Mouse (Mus musculus): ENCODE measurements at regions not wholly inside any gene's neighbourhood (a gene's known extent, or its start where the extent isn't known, plus 50 kb on each side); places are given as distances from the start of the nearest gene placed in this dataset.

DNA sequence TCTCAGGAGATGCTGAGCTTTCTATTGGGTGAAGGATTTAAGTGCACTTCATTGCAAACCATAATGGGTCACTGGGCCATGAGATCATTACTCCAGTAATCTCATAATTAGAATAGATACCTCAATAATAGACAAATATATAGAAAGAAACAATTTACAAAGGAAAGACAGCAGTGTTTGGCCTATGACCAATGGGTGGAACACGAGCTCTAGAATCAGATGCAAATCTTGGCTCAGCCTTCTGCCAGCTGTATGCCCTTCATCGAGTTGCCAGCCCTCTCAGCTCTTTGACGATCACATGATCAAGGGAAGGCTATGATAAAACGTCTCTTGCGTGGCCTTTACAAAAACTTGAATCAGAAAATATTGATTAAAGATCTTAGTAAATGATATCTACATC lies 92.9 kb upstream of the Dapk1 start:
- DNase-seq (ENCODE audit: low read depth, low spot score), result no peak

DNA sequence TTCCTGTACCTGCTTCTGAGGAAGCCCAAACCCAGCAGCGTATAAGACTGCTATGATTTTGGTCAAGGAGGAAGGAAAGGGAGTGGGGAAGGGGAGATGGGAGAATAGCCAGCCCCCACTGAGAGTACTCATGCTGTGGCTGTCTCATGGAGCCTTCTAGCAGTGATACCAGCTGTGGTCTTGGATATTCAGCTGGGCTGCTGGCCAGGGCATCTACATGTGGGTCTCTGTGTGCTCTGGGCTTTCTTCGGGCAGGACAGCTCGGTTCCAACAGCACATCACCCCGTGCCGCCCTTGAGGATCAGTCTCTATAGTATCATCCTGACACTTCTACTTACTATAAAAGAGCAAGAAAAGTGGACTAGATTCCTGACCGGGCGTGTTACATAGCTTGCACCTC lies 90.6 kb upstream of the Dapk1 start:
- no peak for DNase-seq (ENCODE audit: low read depth, low spot score)

DNA sequence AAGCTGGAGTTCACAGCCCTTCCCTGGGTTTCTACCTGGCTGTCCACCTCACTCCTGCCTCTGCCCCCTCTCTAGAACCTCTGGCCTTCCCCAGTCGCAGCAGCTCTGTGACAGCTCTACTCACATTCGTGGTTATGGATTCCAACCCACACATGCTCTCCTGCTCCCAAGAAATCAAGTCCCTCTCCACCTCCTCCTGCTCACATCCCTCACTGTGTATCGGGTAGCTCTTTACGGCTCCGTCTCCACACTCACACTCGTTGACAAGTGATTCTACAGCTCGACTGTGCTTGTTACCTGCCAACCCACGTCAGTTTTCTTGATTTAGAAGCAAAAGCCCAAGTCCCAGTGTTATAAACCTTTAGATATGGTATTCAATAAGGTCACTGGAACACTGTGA lies 90.1 kb upstream of the Dapk1 start:
- DNase-seq (ENCODE audit: low read depth, low spot score), result no peak

DNA sequence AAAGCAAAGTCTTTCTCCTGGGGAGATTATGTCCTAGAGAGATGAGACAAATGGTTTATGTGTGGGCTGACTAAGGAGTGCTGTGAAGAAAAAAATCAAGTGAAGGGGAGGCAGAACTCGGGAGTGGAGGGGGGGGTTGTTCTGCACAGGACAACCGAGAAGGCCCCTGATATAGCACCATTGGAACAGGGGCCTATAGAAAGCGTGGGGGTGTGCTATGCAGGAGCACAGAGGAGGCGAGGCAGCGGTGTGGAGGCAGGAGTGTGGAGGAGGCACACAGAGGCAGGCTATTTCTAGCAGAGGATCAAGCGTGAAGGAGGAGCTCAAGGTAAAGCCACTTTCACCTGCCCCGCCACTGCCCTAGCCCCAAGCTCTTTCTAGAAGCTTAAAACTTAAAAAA lies 88.0 kb upstream of the Dapk1 start:
- no peak for DNase-seq (ENCODE audit: low read depth, low spot score)

DNA sequence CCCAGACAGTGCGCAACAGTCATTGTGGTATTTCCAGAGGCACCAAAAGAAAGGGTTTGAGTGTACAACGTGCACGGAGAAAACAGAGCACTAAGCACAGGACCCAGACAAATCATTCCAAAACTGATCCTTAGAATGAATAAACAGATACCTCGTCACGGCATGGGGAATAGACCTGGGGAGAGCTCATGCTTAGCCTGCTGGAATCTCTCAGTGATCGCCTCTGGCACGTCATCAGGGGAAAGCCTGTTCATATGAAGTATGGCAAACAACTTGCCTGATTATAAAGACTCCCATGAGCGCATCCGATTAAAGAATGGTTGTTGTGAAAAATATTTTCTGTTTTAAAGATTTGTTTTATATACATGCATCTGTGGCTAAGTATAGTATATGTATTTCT lies 86.9 kb upstream of the Dapk1 start:
- no peak for DNase-seq (ENCODE audit: low read depth, low spot score)

DNA sequence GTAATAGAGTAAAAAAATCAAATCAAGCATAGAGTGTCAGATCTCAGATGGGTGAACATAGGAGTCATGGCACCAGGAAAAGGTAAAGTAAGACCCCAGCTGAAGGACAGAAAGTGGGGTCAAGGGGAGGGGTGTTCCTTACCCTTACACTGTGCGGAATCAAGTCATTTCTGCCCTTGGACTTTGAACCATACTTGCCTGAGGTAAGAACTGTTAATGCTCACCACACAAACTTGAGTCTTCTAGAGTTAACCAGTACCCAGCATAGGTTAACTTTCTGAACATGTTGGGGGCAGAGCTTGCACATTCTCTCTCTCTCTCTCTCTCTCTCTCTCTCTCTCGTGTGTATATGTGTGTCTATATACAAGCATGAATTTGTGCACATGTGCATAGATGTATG lies 83.7 kb upstream of the Dapk1 start:
- no peak for DNase-seq (ENCODE audit: low read depth, low spot score)

DNA sequence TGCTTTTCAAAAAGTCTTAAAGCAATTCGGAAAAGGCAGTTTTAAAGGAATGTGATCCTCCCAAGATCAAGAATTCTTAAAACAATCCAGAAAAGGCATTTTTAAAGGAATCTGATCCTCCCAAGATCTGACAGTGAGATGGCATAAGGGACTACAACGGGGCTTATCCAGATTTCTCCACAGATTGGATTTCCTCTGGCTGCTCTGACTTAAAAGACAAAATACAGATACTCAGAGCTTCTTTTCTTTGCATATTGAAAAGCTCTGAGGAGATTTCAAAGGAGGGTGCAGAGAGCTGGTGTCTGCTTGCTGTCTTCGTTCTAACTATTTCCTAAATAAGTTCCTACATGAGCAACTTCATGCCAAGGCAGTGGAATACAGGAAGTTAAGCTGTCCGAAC lies 82.0 kb upstream of the Dapk1 start:
- no peak for DNase-seq (ENCODE audit: low read depth, low spot score)

DNA sequence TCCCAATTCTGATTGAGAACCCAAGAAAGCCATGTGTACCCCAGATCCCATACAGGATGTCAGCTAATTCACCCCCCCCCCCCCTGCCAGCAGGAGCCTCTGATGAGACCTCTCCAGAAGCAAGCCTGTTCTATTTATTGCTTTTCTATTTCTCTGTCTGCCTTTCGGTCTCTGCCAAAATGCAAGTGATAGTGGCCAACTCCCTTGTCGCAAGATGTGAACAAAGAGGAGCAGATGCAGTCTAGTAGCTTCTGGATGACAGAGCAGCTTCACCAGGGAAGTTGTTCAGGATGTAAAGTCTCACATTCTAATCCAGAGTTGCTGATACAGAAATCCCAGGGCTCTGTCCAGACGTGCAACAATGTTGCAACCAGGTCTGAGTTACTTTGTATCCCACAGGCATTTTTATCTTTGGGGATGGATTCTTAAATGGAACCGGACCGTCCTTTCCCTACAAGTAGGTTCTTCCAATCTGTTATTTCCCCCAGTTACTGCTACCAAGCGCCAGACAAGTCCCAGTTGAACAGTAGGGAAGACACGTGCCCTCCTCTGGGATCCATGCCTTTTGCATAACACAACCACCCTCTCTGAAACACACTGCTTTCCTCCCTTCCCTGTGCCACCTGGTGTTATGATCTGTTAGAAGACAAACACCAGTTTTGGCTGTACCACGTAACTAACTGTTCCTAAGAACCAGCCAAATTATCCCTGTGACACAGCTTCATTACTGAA lies 78.9 kb upstream of the Dapk1 start:
- DNase-seq (ENCODE audit: low read depth, low spot score), result no peak

DNA sequence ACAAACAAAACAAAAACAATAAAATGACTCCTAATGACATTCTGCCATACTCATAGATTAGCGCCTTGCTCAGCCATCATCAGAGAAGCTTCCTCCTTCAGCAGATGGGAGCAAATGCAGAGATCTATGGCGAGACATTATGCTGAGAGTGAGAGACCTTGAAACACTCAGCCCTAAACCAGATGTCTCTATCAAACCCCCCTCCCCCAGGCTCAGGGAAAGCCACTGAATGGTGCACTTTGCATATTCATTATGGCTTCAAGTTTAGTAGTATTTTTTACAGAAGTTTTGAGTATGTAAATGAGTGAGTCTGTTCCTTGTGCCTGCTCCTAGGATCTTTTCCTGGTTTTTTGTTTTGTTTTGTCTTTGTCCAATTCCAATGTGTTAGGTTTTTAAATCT lies 73.9 kb upstream of the Dapk1 start:
- no peak for DNase-seq (ENCODE audit: low read depth, low spot score)

DNA sequence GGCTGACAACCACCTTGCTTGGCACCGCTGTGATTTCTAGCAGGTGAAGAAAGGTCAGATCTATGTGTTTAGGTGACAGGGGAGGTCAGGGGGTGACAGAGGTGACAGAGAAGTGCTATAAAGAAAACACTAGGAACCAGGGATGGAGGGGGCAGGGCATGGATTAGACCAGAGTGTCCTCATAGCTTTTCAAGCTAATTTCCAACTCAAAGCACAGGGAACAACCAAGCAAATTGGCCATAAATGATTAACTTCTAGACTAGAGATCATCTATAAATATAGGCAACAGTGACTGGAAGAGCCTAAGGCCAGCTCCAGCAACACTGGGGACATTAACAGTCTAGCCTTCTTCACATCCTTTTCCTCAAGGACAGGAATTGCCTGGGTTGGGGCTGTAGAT lies 72.9 kb upstream of the Dapk1 start:
- no peak for DNase-seq (ENCODE audit: low read depth, low spot score)

DNA sequence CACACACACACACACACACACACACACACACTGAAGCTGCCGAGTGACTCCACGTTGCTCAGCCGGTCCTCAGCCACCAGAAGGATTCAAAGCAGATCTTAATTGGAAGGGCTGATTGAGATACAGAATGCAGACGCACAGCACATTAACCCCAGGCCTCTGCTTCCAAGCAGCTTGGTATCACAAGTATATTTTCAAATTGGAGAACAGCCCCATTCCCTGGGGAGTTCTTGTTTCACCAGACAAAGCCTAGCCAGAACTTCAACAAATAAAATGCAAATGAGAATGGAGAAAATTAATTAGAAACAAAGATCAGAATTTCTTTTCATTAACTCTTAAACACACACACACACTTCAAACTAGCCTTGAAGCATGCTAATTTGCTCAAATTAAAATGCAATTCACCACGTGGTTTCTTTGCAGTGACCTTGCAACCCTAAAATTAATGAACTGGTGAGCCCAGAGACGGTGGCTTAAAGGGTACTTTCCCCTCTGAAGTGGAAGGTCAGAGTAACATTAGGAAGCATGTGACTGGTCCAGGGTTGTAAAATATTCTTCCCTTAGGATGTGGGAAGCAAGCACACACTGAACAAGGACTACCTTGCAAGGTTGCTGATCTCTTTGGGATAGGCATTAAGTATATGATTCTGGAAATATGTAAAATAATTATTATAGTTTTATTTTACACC lies 72.2 kb upstream of the Dapk1 start:
- DNase-seq (ENCODE audit: low read depth, low spot score), result peak; percentile 58

DNA sequence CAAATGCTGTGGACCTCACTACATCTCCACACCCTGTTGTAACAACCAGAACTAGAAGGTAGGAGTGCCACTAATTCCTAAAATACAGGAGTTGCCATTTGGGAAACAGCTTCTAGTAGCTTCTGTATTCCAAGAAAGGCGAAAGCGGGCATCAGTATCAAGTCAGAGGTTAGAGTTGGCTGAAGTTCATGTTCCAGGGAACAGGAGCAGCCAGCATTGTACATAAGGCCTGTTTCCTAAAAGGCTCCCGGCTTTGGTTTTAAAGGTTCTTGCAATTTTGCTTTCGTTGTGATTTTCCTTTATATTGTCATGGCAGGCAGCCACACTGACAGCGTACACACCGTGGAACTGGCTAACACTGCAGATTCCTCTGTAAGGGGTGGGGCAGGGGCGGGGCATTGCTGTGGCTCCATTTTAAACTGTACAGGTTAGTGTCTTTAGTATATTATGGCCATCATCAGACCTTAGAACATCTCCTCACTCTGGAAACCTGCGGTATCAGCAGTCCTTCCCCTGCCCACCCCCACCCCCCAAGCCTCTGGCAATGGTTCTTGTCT lies 67.8 kb upstream of the Dapk1 start:
- DNase-seq (ENCODE audit: low read depth, low spot score), result no peak

DNA sequence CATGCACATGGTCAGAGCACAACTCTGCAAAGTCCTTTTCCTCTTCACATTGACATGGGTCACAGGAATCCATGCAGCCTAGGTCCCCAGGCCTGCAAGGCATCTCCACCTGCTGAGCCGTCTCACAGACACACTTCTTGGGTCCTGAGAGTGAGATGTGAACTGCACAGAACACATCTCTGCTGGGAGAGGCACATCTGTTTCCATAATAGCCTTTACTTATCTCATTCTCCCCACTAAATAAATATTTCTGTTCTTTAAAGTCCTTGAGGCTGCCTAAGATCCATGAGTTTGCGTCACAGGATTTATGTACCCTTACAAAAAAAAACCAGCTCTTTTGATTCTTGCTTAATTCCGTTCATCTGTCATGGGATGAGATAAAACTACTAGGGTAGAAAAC lies 67.2 kb upstream of the Dapk1 start:
- no peak for DNase-seq (ENCODE audit: low read depth, low spot score)

DNA sequence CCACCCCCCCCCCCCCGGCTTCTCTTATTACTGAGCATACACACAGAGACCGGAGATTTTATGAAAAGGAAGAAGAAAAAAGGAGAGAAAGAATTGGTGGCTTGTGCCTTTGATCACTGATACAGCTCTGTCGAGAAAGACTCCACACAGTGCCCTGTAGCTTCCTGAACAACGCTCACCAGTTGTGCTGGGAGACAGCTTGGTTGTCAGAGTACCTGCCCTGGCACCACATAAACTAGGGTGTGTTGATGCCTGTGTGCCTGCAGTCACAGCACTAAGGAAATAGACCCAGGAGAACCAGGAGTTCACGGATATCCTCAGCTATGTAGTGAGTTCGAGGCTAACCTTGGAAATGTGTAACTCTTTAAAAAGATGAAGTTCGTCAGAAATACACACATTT lies 66.7 kb upstream of the Dapk1 start:
- DNase-seq (ENCODE audit: low read depth, low spot score), result no peak

DNA sequence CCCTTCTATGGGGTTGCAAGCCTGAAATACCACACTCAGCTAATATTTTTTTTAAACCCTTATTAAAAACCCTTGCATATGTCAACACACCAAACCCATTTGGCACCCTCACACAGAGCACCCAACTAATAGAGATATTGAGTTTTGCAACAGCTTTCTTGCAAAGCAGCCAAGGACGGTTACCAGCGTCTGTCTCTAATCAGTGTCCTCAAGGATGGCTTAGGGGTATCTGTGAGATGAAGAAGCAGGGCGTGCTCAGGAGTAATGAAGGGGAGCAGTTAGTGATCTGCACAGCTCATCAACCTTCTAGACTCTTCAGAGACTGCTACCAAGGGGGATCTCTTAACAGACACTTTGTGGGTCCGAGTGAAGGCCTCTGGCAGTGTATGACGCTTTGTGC lies 65.0 kb upstream of the Dapk1 start:
- DNase-seq (ENCODE audit: low read depth, low spot score), result no peak

DNA sequence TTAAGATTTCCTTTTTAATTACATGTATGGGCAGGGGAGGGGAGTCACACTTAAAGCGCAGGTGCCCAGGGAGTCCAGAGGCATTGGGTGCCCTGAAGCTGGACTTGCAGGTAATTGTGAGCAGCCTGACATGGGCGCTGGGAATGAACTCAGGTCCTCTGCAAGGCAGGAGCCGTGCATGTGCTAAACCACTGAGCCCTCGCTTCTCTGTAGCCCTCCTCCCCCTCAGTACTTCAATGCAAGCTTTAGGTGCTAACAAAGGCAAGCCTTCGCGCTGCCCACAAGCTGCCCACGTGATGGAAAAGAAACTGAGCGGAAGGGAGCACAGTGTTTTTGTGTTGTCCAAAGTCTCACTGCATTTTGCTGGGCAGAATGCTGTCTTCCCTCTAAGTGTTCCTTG lies 63.6 kb upstream of the Dapk1 start:
- no peak for DNase-seq (ENCODE audit: low read depth, low spot score)

DNA sequence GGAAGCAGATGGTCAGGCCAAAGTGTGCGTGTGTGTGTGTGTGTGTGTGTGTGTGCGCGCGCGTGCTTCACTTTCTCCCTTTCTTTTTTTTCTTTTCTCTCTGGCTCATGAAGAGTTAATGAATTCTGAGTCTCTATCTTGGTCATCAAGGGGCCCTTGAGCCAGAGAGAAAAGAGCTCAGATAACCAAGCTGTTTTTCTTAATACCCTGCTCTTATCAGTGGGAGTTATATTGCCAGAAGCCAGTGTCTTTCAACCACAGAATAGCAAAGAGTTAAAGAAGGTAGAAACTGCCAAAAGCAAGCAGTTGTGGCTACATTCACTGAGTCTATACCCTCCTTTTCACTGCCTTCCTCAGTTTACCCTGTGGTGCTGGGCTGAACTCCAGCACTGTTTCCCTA lies 60.6 kb upstream of the Dapk1 start:
- DNase-seq (ENCODE audit: low read depth, low spot score), result no peak

DNA sequence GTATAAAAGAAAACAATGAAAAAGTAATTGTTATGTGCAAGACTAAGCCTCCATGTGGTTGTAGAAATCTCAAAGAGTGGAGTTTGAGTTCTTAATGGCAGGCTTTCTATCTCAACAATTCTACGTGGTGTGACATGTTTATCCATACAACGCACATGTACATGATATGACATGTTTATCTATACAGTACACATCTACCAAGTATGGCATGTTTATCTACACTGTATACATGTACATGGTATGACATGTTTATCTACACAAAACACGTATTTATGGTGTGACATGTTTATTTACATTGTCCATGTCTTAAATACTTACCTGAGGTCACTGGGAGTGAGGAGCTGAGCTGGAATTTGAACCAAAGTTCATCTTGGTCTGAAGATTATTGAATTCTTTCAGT lies 57.4 kb upstream of the Dapk1 start:
- DNase-seq (ENCODE audit: low read depth, low spot score), result no peak

DNA sequence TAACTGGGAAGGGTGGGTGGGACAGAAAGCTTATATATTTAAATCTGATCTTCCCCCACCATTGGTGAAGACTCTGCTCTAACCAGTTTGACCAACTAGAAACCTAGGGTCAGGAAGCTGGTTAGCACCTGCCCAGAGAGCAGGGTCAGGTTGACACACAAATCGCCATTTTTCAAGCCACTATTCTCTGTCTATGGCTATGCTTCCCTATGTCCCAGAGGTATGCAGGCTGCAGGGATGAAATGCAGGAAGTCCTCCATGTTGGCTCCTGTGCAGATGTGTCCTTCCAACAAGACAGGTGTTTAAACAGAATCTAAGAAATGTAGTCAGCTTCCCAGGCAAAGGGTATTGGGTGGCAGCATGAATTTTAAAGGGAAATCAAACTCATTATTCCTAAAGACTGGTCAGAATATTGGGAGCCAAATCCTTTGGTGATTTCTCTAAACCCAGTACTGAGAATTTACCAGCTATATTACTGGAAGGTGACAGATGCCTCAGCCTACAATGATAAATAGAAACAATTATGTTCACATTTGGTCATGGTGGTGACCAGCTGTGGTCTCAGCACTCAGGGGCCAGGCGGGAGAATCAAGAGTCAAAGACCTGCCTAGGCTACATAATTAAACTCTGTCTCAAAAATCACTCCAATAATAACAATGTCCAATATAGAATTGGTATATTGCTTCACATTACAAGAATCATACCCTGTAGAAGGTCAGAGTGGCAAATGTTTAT lies 55.6 kb upstream of the Dapk1 start:
- DNase-seq (ENCODE audit: low read depth, low spot score), result no peak

Data from brain, embryonic 18.5 days (tissue).